Mouse (Mus musculus) hindbrain, embryonic 13.5 days (tissue): ENCODE data around the gene Egln2. TPM values are rescaled to one million over a fixed set of nuclear protein-coding genes. Genes with fewer than 3 reads are reported as not detected.

Experiments
- ATAC-seq: fragments of 200-750 bp; cut with Nextera tagmentation; 2 replicates; pipeline ENCODE4 v1.8.0; 2017; ENCODE audit warnings: moderate TSS enrichment; ENCODE audit not compliant: low FRiP score
- H3K27ac ChIP-seq: fragments of 300-500 bp; sonication (generic); 2 replicates; pipeline ENCODE4 v1.5.1; 2015; ENCODE audit warnings: inconsistent platforms, mild to moderate bottlenecking, moderate library complexity
- H3K27me3 ChIP-seq: fragments of 300-500 bp; sonication (generic); 2 replicates; pipeline ENCODE4 v1.6.1; 2015; ENCODE audit warnings: mild to moderate bottlenecking, inconsistent platforms
- H3K36me3 ChIP-seq: fragments of 300-500 bp; sonication (generic); 2 replicates; pipeline ENCODE4 v1.6.1; 2015; ENCODE audit warnings: mild to moderate bottlenecking, inconsistent platforms
- H3K4me1 ChIP-seq: fragments of 300-500 bp; sonication (generic); replicated peaks from 2 replicates; pipeline ENCODE4 v1.6.1; 2015; ENCODE audit warnings: inconsistent platforms
- H3K4me2 ChIP-seq: fragments of 300-500 bp; sonication (generic); 2 replicates; pipeline ENCODE4 v1.6.1; 2015; ENCODE audit warnings: inconsistent platforms, mild to moderate bottlenecking, moderate library complexity
- H3K4me3 ChIP-seq: fragments of 300-500 bp; sonication (generic); 2 replicates; pipeline ENCODE4 v1.5.1; 2015; ENCODE audit warnings: mild to moderate bottlenecking, inconsistent platforms
- H3K9ac ChIP-seq: fragments of 300-500 bp; sonication (generic); 2 replicates; pipeline ENCODE4 v1.6.1; 2015; ENCODE audit warnings: mild to moderate bottlenecking, inconsistent platforms
- H3K9me3 ChIP-seq: fragments of 300-500 bp; sonication (generic); 2 replicates; pipeline ENCODE4 v1.6.1; 2016; ENCODE audit warnings: inconsistent platforms
- WGBS: fragments of 180-500 bp; shearing (Covaris S2); methylation state at CpG from one replicate; pipeline ENCODE4 v1.1.7; 2015; 5-methylcytosine and 5-hydroxymethylcytosine counted together
- polyA plus RNA-seq: library from polyadenylated mRNA; unstranded; fragments of >200 nt; fragmentation: Nextera tagmentation; extraction: Ambion mirVana; gene quantifications from 2 replicates; pipeline ENCODE4 v1.2.1, GENCODE M21; 2015

The Egln2 gene
- polyA plus RNA-seq, 1 experiment from 2014 or later = 89.9 TPM

GRCm38 (mm10) chr7:27185986-27186385 is 19.4 kb upstream of the Egln2 start:
- no peak overlapping the region for H3K4me2 ChIP-seq
- peaks cover 86% of the 10 kb centered on the region for H3K36me3 ChIP-seq
- no peak for ATAC-seq
- WGBS = 94% methylated on average over 5 of the region's 5 CpGs
- no peaks in the 10 kb centered on the region for H3K4me1 ChIP-seq
- H3K9me3 ChIP-seq = no peaks in the 10 kb centered on the region
- no peak overlapping the region for H3K27ac ChIP-seq
- H3K4me3 ChIP-seq = no peak overlapping the region
- no peaks in the 10 kb centered on the region for H3K27me3 ChIP-seq
- no peak overlapping the region for H3K9ac ChIP-seq

GRCm38 (mm10) chr7:27184964-27185363 is 18.4 kb upstream of the Egln2 start:
- Histone ChIP-seq H3K27me3 (no peaks in the 10 kb centered on the region), H3K27ac (no peak overlapping the region), H3K36me3 (peaks cover 75% of the 10 kb centered on the region), H3K9ac (no peak overlapping the region), H3K4me1 (peaks cover 4% of the 10 kb centered on the region), H3K4me3 (no peak overlapping the region), H3K4me2 (no peak overlapping the region), H3K9me3 (no peaks in the 10 kb centered on the region)
- ATAC-seq = no peak
- 77% methylated on average over 3 of the region's 3 CpGs for WGBS

GRCm38 (mm10) chr7:27182498-27182897 is 15.9 kb upstream of the Egln2 start:
- H3K4me1 ChIP-seq = peaks cover 20% of the 10 kb centered on the region
- H3K4me2 ChIP-seq = no peak overlapping the region
- no peaks in the 10 kb centered on the region for H3K9me3 ChIP-seq
- no peak overlapping the region for H3K9ac ChIP-seq
- 82% methylated on average over 1 of the region's 1 CpGs for WGBS
- ATAC-seq = no peak
- H3K36me3 ChIP-seq = peaks cover 51% of the 10 kb centered on the region
- no peak overlapping the region for H3K27ac ChIP-seq
- H3K27me3 ChIP-seq = no peaks in the 10 kb centered on the region
- H3K4me3 ChIP-seq = no peak overlapping the region

GRCm38 (mm10) chr7:27180837-27181695 is 14.5 kb upstream of the Egln2 start, which contains the start of the genes Gm21983 and Mia:
Gm21983 (minus strand) TSS chr7:27181086.
Mia (minus strand) TSS chr7:27181157.
- H3K4me2 ChIP-seq = 0 out of 2 replicates have a peak within 1 kb of the TSS, but pooled peaks have one; percentile 1
- 71% methylated on average over 14 of the region's 14 CpGs for WGBS
- H3K27me3 ChIP-seq = no peaks in the 10 kb centered on the region
- no peak within 1 kb of the TSS for H3K4me3 ChIP-seq
- peaks cover 21% of the 10 kb centered on the region for H3K4me1 ChIP-seq
- peaks cover 36% of the 10 kb centered on the region for H3K36me3 ChIP-seq
- peak within 1 kb of the TSS; percentile 25 for H3K27ac ChIP-seq
- ATAC-seq = no peak
- 0 out of 2 replicates have a peak within 1 kb of the TSS, but pooled peaks have one; percentile 6 for H3K9ac ChIP-seq
- no peaks in the 10 kb centered on the region for H3K9me3 ChIP-seq

- no peak overlapping the region for H3K4me2 ChIP-seq
- H3K36me3 ChIP-seq = peaks cover 36% of the 10 kb centered on the region
- ATAC-seq = no peak
- H3K27ac ChIP-seq = peak overlapping the region; percentile 89
- H3K4me1 ChIP-seq = peaks cover 21% of the 10 kb centered on the region
- no peaks in the 10 kb centered on the region for H3K9me3 ChIP-seq
- no peaks in the 10 kb centered on the region for H3K27me3 ChIP-seq
- WGBS = 60% methylated on average over 5 of the region's 5 CpGs
- H3K9ac ChIP-seq = no peak overlapping the region
- H3K4me3 ChIP-seq = peak overlapping the region; percentile 69; the same call in 1 of the 2 replicates
These were observed 13.4 kb upstream of the Egln2 start for GRCm38 (mm10) chr7:27180036-27180435.

- Histone ChIP-seq H3K4me3 (peak overlapping the region; percentile 69), H3K9ac (peak overlapping the region; percentile 53; the same call in 1 of the 2 replicates), H3K9me3 (no peaks in the 10 kb centered on the region), H3K27ac (peak overlapping the region; percentile 89), H3K36me3 (peaks cover 36% of the 10 kb centered on the region), H3K27me3 (no peaks in the 10 kb centered on the region), H3K4me2 (peak overlapping the region; percentile 61), H3K4me1 (peaks cover 21% of the 10 kb centered on the region)
- whole genome bisulfite sequencing = 48% methylated on average over 16 of the region's 16 CpGs
- no peak; the same call in 1 of the 2 replicates for ATAC-seq
These were observed 12.8 kb upstream of the Egln2 start for GRCm38 (mm10) chr7:27179217-27179918.

- no peaks in the 10 kb centered on the region for H3K9me3 ChIP-seq
- peak within 1 kb of the TSS; percentile 75 for H3K9ac ChIP-seq
- H3K4me3 ChIP-seq = peak within 1 kb of the TSS; percentile 69
- H3K4me2 ChIP-seq = peak within 1 kb of the TSS; percentile 61
- H3K27me3 ChIP-seq = no peaks in the 10 kb centered on the region
- H3K4me1 ChIP-seq = peaks cover 21% of the 10 kb centered on the region
- ATAC-seq = peak; percentile 98
- peaks cover 38% of the 10 kb centered on the region for H3K36me3 ChIP-seq
- WGBS = under 1% methylated on average over 53 of the region's 53 CpGs
- peak within 1 kb of the TSS; percentile 94 for H3K27ac ChIP-seq
These were observed 12.0 kb upstream of the Egln2 start, which contains the start of gene Rab4b for GRCm38 (mm10) chr7:27178324-27179216. Rab4b (minus strand) TSS chr7:27178896.

- Histone ChIP-seq H3K27ac (peak overlapping the region; percentile 94), H3K4me1 (peaks cover 21% of the 10 kb centered on the region), H3K4me2 (peak overlapping the region; percentile 61), H3K4me3 (peak overlapping the region; percentile 69), H3K9me3 (no peaks in the 10 kb centered on the region), H3K36me3 (peaks cover 38% of the 10 kb centered on the region), H3K9ac (peak overlapping the region; percentile 75), H3K27me3 (no peaks in the 10 kb centered on the region)
- ATAC-seq = peak; percentile 12; the same call in 1 of the 2 replicates
- 15% methylated on average over 4 of the region's 4 CpGs for WGBS
These were observed 11.3 kb upstream of the Egln2 start for GRCm38 (mm10) chr7:27177942-27178323.

- Histone ChIP-seq H3K4me3 (no peak overlapping the region), H3K27ac (no peak overlapping the region), H3K27me3 (no peaks in the 10 kb centered on the region), H3K4me2 (no peak overlapping the region), H3K4me1 (peaks cover 17% of the 10 kb centered on the region), H3K9ac (no peak overlapping the region), H3K9me3 (no peaks in the 10 kb centered on the region), H3K36me3 (peaks cover 59% of the 10 kb centered on the region)
- ATAC-seq = no peak
- WGBS = 98% methylated on average over 7 of the region's 7 CpGs
These were observed 8.3 kb upstream of the Egln2 start for GRCm38 (mm10) chr7:27174896-27175295.

- WGBS = 95% methylated on average over 15 of the region's 15 CpGs
- H3K4me2 ChIP-seq = no peak overlapping the region
These were observed 7.9 kb upstream of the Egln2 start for GRCm38 (mm10) chr7:27174496-27174895.

GRCm38 (mm10) chr7:27170981-27171380 is 4.4 kb upstream of the Egln2 start:
- no peak overlapping the region for H3K4me3 ChIP-seq
- ATAC-seq = no peak
- H3K27me3 ChIP-seq = no peaks in the 10 kb centered on the region
- peak overlapping the region; percentile 8; the same call in 1 of the 2 replicates for H3K9ac ChIP-seq
- H3K27ac ChIP-seq = no peak overlapping the region
- H3K4me2 ChIP-seq = no peak overlapping the region
- no peaks in the 10 kb centered on the region for H3K9me3 ChIP-seq
- H3K4me1 ChIP-seq = peaks cover 11% of the 10 kb centered on the region
- WGBS = 92% methylated on average over 3 of the region's 3 CpGs
- peaks cover 61% of the 10 kb centered on the region for H3K36me3 ChIP-seq

More at GRCm38 (mm10) chr7:27174496-27174895, 7.9 kb upstream of the Egln2 start:
- no peak for ATAC-seq
- no peaks in the 10 kb centered on the region for H3K9me3 ChIP-seq
- H3K27me3 ChIP-seq = no peaks in the 10 kb centered on the region
- no peak overlapping the region for H3K4me3 ChIP-seq
- no peak overlapping the region for H3K9ac ChIP-seq
- no peak overlapping the region for H3K27ac ChIP-seq
- H3K36me3 ChIP-seq = peaks cover 59% of the 10 kb centered on the region
- H3K4me1 ChIP-seq = peaks cover 13% of the 10 kb centered on the region
